23 mouse cellular contexts compared by ENCODE assay signal in the genomic region with DNA sequence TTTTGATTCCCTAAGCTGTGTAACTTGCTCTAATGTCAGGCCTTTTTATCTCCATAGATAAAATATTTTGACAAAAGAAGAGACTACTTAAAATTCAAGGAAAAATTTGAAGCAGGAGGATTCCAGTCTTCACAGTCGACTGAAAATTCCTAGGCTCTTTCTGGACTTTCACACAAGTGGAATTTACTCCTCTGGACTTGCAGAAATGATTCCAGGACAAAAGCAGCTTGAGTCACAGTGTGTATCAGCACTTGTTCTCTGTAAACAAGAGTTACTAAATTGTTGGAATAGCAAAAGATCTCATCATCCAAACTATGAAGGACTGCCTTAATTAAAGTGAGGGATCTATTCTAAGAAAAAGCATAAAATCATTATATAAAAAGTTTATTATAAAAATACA.
"Had no signal": no experiment of that assay in that cellular context is flagged by ENCODE, and none has a peak within 500 bp of the region (broad histone marks: within the 10 kb centered on the region; RNA-seq: fewer than 3 reads in every experiment).

No protein-coding gene starts in this region.

- H3K4me3 ChIP-seq: gastrocnemius, adult 2 months; heart, adult 2 months; heart, embryonic 13.5 days; heart, embryonic 15.5 days; hindbrain, embryonic 13.5 days; hindbrain, embryonic 15.5 days; kidney, embryonic 15.5 days; limb, embryonic 13.5 days; limb, embryonic 15.5 days; liver, embryonic 13.5 days; liver, embryonic 15.5 days had no signal

- H3K9ac ChIP-seq: heart, embryonic 13.5 days; heart, embryonic 15.5 days; hindbrain, embryonic 13.5 days; hindbrain, embryonic 15.5 days; kidney, embryonic 15.5 days; limb, embryonic 13.5 days; limb, embryonic 15.5 days; liver, embryonic 13.5 days; liver, embryonic 15.5 days had no signal

- H3K27me3 ChIP-seq: heart, embryonic 13.5 days; heart, embryonic 15.5 days; hindbrain, embryonic 13.5 days; hindbrain, embryonic 15.5 days; kidney, embryonic 15.5 days; limb, embryonic 13.5 days; limb, embryonic 15.5 days; liver, embryonic 13.5 days; liver, embryonic 15.5 days had no signal

- H3K9me3 ChIP-seq: heart, embryonic 13.5 days; heart, embryonic 15.5 days; hindbrain, embryonic 13.5 days; hindbrain, embryonic 15.5 days; kidney, embryonic 15.5 days; limb, embryonic 13.5 days; limb, embryonic 15.5 days; liver, embryonic 13.5 days; liver, embryonic 15.5 days had no signal

- ATAC-seq: hindbrain, postnatal 0 days; intestine, embryonic 16.5 days had no signal

- H3K27ac ChIP-seq: gastrocnemius, adult 2 months; heart, adult 2 months; heart, embryonic 13.5 days; heart, embryonic 15.5 days; hindbrain, embryonic 13.5 days; hindbrain, embryonic 15.5 days; hindbrain, postnatal 0 days; kidney, embryonic 15.5 days; kidney, postnatal 0 days; limb, embryonic 13.5 days; limb, embryonic 15.5 days; liver, embryonic 13.5 days; liver, embryonic 15.5 days had no signal

- H3K4me2 ChIP-seq: heart, embryonic 11.5 days; heart, embryonic 13.5 days; heart, embryonic 15.5 days; hindbrain, embryonic 13.5 days; hindbrain, embryonic 15.5 days; kidney, embryonic 15.5 days; limb, embryonic 13.5 days; limb, embryonic 15.5 days; liver, embryonic 13.5 days had no signal

- DNase-seq: gastrocnemius, adult 2 months; gastrocnemius, postnatal 10 days; gastrocnemius, postnatal 25 days; heart, adult 11 months; heart, adult 2 months; heart, postnatal 14 days; heart, postnatal 36 days; layer of hippocampus, adult 9-11 months; layer of hippocampus, postnatal 36 days; left cerebral cortex, postnatal 4 days; liver, embryonic 13.5 days had no signal
